Mouse (Mus musculus) hindbrain, embryonic 12.5 days (tissue): ENCODE measurements around the gene Gm20388. TPM values are rescaled to one million over a fixed set of nuclear protein-coding genes. Genes with fewer than 3 reads are reported as not detected.
A peak's percentile ranks its signal among the peaks of the same experiment; 100 is the strongest.

Experiments
- ATAC-seq: fragments of 200-750 bp; cut with Nextera tagmentation; 2 replicates; pipeline ENCODE4 v1.8.0; 2017; ENCODE audit warnings: moderate TSS enrichment; ENCODE audit not compliant: low FRiP score
- H3K27ac ChIP-seq: fragments of 300-500 bp; sonication (generic); 2 replicates; pipeline ENCODE4 v1.5.1; 2016; ENCODE audit warnings: mild to moderate bottlenecking
- H3K27me3 ChIP-seq: fragments of 300-500 bp; sonication (generic); 2 replicates; pipeline ENCODE4 v1.6.1; 2016; ENCODE audit warnings: mild to moderate bottlenecking
- H3K36me3 ChIP-seq: fragments of 300-500 bp; sonication (generic); 2 replicates; pipeline ENCODE4 v1.6.1; 2016; ENCODE audit warnings: mild to moderate bottlenecking
- H3K4me1 ChIP-seq: fragments of 300-500 bp; sonication (generic); 2 replicates; pipeline ENCODE4 v1.6.1; 2016
- H3K4me2 ChIP-seq: fragments of 300-500 bp; sonication (generic); replicated peaks from 2 replicates; pipeline ENCODE4 v1.6.1; 2016; ENCODE audit warnings: mild to moderate bottlenecking
- H3K4me3 ChIP-seq: fragments of 300-500 bp; sonication (generic); 2 replicates; pipeline ENCODE4 v1.5.1; 2016; ENCODE audit warnings: mild to moderate bottlenecking
- H3K9ac ChIP-seq: fragments of 300-500 bp; sonication (generic); 2 replicates; pipeline ENCODE4 v1.6.1; 2016; ENCODE audit warnings: mild to moderate bottlenecking, moderate library complexity
- H3K9me3 ChIP-seq: fragments of 300-500 bp; sonication (generic); replicated peaks from 2 replicates; pipeline ENCODE4 v1.6.1; 2016; ENCODE audit warnings: mild to moderate bottlenecking
- WGBS: fragments of 180-500 bp; shearing (Covaris S2); methylation state at CpG from one replicate; pipeline ENCODE4 v1.1.7; 2016; 5-methylcytosine and 5-hydroxymethylcytosine counted together
- polyA plus RNA-seq: library from polyadenylated mRNA; unstranded; fragments of >200 nt; fragmentation: Nextera tagmentation; extraction: Ambion mirVana; gene quantifications from 2 replicates; pipeline ENCODE4 v1.2.1, GENCODE M21; 2016

Gm20388 gene
- polyA plus RNA-seq, 1 experiment from 2014 or later: not detected

DNA sequence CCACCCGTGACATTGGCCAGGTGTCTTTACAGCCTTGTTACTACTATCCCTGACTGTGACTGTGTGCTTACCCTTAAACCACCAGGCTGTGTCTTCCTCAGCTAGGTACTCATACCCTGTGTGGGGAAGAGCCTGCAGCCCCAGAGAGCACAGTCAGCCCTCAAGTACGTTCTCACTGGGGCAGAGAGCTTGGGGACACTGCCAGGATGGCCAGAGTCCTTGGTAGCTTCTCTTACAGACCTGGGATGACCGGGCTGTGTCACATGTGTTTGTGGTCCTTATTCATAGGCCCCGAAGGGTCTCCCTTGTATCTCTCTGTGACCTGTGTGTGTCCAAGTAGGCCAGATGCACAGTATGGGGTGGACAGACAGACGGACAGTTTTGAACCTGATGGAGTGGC lies 350.0 kb downstream of the Gm20388 start:
- WGBS: 76% methylated on average over 5 of the region's 5 CpGs
- no peak for ATAC-seq
- Histone ChIP-seq H3K9me3 (no peaks in the 10 kb centered on the region), H3K9ac (0 out of 2 replicates have a peak overlapping the region, but pooled peaks have one; percentile 42), H3K27me3 (no peaks in the 10 kb centered on the region), H3K27ac (no peak overlapping the region), H3K36me3 (no peaks in the 10 kb centered on the region), H3K4me3 (no peak overlapping the region), H3K4me1 (peaks cover 56% of the 10 kb centered on the region), H3K4me2 (0 out of 2 replicates have a peak overlapping the region, but pooled peaks have one; percentile 11)

DNA sequence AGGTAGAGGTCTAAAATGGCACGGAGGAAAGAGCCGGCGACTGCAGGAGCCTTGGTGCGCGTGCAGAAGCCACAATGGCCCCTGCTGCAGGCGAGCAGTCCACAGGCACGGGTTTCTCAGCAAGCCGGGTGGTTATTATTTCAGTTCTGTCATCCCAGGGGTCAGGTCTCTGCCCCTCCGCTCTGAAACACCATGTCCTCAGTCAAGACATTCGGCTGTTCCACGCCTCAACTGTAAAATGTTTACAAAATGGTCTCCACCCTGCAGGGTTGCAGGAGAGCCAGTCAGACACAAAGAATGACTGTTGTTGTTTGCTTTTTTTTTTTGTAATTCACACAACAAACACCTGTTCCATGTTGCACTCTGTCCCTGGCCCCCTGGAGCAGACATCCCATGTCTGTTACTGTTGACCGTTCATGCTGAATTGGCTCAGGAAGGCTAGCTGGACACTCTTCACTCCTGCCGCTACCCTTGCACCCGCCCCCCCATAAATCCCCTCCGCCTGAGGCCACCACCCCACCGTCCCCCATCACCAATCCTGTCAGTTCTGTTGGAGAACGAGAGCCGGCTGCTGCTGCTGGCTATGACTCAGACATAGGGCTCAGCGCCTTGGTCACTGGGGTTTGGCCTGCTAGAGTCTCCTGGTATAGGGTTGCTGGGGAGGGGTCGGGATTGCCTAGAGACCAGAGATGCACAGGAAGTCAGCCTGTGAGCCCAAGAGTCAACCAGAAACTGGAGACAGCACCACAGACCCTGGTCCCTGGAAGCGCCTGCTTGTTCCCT lies 350.9 kb downstream of the Gm20388 start:
- H3K4me3 ChIP-seq: no peak overlapping the region
- 0 out of 2 replicates have a peak overlapping the region, but pooled peaks have one; percentile 11 for H3K4me2 ChIP-seq
- H3K9me3 ChIP-seq: no peaks in the 10 kb centered on the region
- H3K36me3 ChIP-seq: no peaks in the 10 kb centered on the region
- ATAC-seq: no peak
- H3K27me3 ChIP-seq: no peaks in the 10 kb centered on the region
- peak overlapping the region; percentile 42; the same call in 1 of the 2 replicates for H3K9ac ChIP-seq
- H3K4me1 ChIP-seq: peaks cover 61% of the 10 kb centered on the region
- H3K27ac ChIP-seq: 0 out of 2 replicates have a peak overlapping the region, but pooled peaks have one; percentile 30
- 33% methylated on average over 21 of the region's 21 CpGs for WGBS

DNA sequence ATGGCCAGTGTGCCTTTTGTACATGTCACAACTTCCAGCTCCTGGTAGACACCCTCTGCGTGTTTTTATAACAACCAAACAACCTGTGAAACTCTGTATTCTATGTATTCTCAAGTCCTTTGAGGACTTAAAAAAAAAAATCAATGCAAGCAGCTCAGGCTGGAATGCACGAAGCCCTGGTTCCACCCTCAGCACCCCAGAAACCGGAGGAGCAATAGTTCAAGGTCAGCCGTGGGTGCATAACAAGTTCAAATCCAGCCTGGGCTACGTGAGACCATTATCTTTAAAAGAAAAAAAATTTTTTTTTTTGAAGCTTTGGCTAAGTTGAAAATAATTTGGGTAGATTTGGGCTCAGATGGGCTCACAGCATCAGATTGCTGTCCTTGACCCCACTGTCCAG lies 353.2 kb downstream of the Gm20388 start:
- no peak overlapping the region for H3K27ac ChIP-seq
- peaks cover 78% of the 10 kb centered on the region for H3K4me1 ChIP-seq
- no peaks in the 10 kb centered on the region for H3K27me3 ChIP-seq
- H3K9ac ChIP-seq: no peak overlapping the region
- H3K9me3 ChIP-seq: no peaks in the 10 kb centered on the region
- no peak overlapping the region for H3K4me3 ChIP-seq
- no peaks in the 10 kb centered on the region for H3K36me3 ChIP-seq
- no peak overlapping the region for H3K4me2 ChIP-seq
- ATAC-seq: no peak
- 87% methylated on average over 5 of the region's 5 CpGs for WGBS

DNA sequence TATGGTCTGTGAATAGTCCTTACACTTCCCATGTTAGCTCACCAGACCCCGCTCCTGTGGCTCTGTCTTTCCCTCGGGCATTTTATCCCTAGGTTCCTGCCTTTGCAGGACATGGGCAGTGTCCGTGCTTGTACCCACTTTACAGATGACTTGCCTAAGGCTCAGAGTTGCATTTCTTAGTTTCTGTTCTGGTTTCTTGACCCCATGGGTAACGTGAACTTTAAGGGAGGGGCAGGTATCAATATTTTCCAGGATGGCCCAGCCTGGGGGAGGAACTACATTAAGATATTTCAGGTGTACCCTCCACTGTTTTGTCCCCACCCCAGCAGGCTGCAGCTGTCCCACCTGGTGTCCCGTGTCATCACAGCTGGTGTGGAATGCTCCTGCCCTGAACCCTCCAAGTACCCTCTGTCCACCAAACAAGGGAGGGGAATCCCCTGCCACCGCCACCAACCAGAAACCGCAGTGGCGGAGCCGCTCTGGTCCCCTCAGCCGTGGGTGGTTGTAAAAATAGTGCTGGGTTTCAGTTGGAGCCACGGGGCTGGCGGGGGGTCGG lies 353.8 kb downstream of the Gm20388 start:
- no peaks in the 10 kb centered on the region for H3K36me3 ChIP-seq
- no peaks in the 10 kb centered on the region for H3K27me3 ChIP-seq
- peaks cover 82% of the 10 kb centered on the region for H3K4me1 ChIP-seq
- peak overlapping the region; percentile 91 for H3K27ac ChIP-seq
- H3K4me2 ChIP-seq: peak overlapping the region; percentile 21
- H3K9ac ChIP-seq: peak overlapping the region; percentile 23; the same call in 1 of the 2 replicates
- no peaks in the 10 kb centered on the region for H3K9me3 ChIP-seq
- peak; percentile 12 for ATAC-seq
- WGBS: 25% methylated on average over 13 of the region's 13 CpGs
- H3K4me3 ChIP-seq: no peak overlapping the region

DNA sequence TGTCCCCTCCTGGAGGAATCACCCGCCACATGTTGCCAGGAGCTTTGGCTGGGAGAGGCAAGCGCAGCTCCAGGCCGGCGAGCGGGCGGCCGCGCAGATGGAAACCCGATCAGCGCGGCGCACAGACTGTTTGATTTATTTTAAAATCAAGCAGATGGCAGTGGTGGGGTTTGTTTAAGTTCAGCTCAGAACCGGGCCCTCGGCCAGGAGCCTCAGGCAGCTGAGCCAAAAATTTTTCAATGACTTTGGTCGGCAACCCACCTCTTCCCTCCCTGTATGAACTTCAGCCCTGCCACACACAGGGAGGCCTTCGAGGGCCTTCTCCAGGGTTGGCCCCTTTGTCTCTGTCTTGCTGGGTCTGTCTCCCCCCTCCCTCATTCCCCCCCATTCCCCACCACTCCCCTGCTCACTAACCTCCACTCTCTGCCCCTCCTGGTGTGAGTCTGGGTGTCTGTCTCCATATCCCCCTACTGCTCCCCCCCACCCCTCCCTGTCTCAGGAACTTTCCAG lies 354.4 kb downstream of the Gm20388 start:
- ATAC-seq: peak; percentile 64
- peak overlapping the region; percentile 21 for H3K4me2 ChIP-seq
- H3K36me3 ChIP-seq: no peaks in the 10 kb centered on the region
- no peaks in the 10 kb centered on the region for H3K27me3 ChIP-seq
- peaks cover 82% of the 10 kb centered on the region for H3K4me1 ChIP-seq
- WGBS: under 1% methylated on average over 16 of the region's 16 CpGs
- H3K4me3 ChIP-seq: no peak overlapping the region
- H3K27ac ChIP-seq: peak overlapping the region; percentile 91
- H3K9me3 ChIP-seq: no peaks in the 10 kb centered on the region
- peak overlapping the region; percentile 23; the same call in 1 of the 2 replicates for H3K9ac ChIP-seq

DNA sequence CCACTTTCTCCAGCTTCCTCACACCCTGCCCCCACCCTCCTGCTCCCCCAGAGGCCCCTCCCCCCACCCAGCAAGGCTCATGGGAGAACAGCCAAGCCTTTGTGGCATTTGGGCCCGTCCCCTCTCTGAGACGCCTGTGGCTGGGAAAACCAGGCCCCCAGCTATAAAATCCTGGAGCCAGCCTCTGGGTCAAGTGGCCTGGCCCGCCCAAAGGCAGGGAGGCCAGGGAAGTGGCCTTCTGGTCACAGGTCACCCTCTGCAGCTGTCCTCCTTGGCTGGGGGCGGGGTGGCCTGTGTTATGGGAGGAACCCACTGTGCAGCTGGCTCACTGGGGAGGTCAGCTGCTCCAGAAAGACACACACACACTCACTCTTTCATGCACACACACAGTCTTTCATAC lies 354.8 kb downstream of the Gm20388 start:
- no peaks in the 10 kb centered on the region for H3K36me3 ChIP-seq
- H3K4me1 ChIP-seq: peaks cover 82% of the 10 kb centered on the region
- 7% methylated on average over 4 of the region's 4 CpGs for WGBS
- H3K9ac ChIP-seq: no peak overlapping the region
- H3K9me3 ChIP-seq: no peaks in the 10 kb centered on the region
- H3K27ac ChIP-seq: peak overlapping the region; percentile 91
- H3K4me3 ChIP-seq: no peak overlapping the region
- ATAC-seq: peak; percentile 55
- H3K27me3 ChIP-seq: 0 out of 2 replicates have a peak, but pooled peaks cover 2% of the 10 kb centered on the region
- H3K4me2 ChIP-seq: peak overlapping the region; percentile 21; the same call in 1 of the 2 replicates

DNA sequence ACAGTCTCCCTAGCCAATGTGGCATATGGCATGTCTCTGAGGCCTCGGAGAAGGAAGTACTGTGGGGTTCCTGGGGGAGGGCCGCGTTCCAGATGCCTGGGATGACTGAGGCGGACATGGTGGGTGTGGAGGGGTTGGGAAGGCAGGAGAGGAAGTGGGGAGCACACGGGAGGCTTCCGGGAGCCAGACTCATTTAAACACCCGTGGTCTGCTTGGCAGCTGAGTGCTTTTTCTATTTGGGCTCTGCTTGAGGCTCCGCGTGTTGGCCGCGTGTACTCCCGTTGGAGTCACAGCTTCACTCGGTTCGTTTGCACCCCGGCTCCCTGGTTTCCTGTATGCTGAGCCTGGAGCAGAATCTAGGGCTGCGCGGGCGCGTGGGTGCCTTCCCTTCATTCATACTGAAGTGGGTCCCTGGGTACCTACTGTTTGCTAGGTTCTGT lies 357.9 kb downstream of the Gm20388 start:
- Histone ChIP-seq H3K4me2 (no peak overlapping the region), H3K9ac (0 out of 2 replicates have a peak overlapping the region, but pooled peaks have one; percentile 23), H3K27ac (peak overlapping the region; percentile 60; the same call in 1 of the 2 replicates), H3K9me3 (0 out of 2 replicates have a peak, but pooled peaks cover 3% of the 10 kb centered on the region), H3K27me3 (0 out of 2 replicates have a peak, but pooled peaks cover 4% of the 10 kb centered on the region), H3K4me1 (peaks cover 66% of the 10 kb centered on the region), H3K36me3 (no peaks in the 10 kb centered on the region), H3K4me3 (no peak overlapping the region)
- ATAC-seq: no peak
- 66% methylated on average over 17 of the region's 19 CpGs for WGBS

DNA sequence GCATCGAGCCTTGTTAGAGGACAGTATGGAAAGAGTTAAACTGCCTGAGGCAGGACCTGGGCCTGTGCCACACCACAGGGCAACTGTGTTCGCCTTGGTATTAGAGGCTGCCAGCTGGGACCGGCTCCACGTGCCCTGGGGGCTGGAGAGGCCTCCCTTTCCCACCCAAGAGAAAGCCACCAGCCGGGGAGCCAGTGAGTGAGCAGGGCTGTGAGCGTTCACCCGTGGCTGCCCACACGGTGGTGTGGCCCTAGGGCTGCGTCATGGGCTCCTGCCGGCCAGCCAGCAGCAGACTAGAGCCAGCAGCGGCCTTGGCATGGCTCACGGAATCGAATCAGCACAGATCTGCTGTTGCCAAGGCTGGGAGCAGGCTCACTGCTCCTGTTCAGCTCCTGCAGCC lies 359.8 kb downstream of the Gm20388 start:
- H3K36me3 ChIP-seq: no peaks in the 10 kb centered on the region
- H3K4me2 ChIP-seq: no peak overlapping the region
- H3K9me3 ChIP-seq: 0 out of 2 replicates have a peak, but pooled peaks cover 3% of the 10 kb centered on the region
- no peak overlapping the region for H3K27ac ChIP-seq
- peaks cover 59% of the 10 kb centered on the region for H3K4me1 ChIP-seq
- H3K9ac ChIP-seq: no peak overlapping the region
- no peak for ATAC-seq
- WGBS: 58% methylated on average over 13 of the region's 13 CpGs
- no peak overlapping the region for H3K4me3 ChIP-seq
- H3K27me3 ChIP-seq: 0 out of 2 replicates have a peak, but pooled peaks cover 4% of the 10 kb centered on the region

DNA sequence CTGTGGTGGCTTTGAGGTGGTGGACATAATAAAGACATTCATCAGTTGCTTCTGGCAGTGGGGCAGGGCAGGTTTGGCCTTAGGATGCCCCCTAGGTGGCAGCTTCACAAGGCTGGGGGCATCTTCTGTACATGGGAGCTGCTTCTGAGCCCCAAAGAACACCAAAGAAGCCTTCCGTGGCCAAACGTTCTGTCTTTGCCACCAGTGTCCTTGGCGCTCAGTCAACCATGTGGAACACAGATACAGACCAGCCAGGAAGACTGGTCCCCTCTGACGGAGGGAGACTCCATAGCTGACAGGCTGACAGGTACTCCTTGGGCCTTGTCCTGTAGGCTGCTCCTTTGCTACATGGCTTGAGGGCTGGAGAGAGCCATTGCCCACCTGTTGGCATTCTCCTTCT lies 362.8 kb downstream of the Gm20388 start:
- H3K9ac ChIP-seq: no peak overlapping the region
- H3K27me3 ChIP-seq: peaks cover 14% of the 10 kb centered on the region; the same call in 1 of the 2 replicates
- ATAC-seq: no peak
- 84% methylated on average over 4 of the region's 4 CpGs for WGBS
- no peak overlapping the region for H3K4me2 ChIP-seq
- H3K36me3 ChIP-seq: no peaks in the 10 kb centered on the region
- H3K9me3 ChIP-seq: 0 out of 2 replicates have a peak, but pooled peaks cover 3% of the 10 kb centered on the region
- H3K27ac ChIP-seq: no peak overlapping the region
- no peak overlapping the region for H3K4me3 ChIP-seq
- peaks cover 52% of the 10 kb centered on the region for H3K4me1 ChIP-seq

DNA sequence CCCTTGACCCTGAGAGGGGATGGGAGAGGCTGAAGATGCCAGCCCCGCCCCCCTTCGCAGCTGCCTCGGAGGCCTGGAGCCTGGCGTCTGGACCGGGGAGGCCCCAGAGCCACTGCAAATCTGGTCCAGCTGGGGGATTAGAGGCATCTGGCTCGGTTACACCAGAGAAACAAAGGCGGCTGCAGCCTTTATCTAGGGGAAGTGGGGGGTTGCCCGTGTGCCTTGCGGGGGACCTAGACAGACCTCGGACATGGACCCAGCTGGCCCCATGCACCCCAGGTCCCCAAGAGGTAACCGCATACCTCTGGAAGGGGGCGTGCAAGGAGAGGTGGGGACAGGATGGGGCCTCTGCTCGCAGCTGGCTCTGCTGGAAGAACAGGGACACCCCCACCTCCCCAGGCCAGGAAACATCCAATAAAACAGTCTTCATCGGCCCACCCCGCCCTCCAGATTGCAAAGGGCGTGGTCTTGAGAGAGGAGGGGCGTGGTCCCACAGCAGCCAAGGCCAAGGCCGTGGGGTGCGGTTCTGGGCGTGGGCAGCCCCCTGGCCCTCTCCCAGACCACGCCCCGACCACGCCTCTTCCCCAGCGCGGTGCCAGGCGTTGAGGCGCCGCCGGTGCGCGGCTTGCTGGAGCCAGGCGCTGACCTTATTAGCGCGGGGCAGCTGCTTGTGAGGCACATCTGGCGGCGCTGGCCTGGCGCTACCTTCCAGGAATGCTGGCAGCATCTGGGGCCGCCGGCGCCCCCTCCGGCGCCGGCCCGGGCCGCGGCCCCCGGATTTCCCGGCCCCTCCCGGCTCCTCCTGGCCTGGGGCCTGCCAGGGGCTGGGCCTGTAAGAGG lies 365.6 kb downstream of the Gm20388 start:
- Histone ChIP-seq H3K9me3 (0 out of 2 replicates have a peak, but pooled peaks cover 3% of the 10 kb centered on the region), H3K4me1 (peaks cover 53% of the 10 kb centered on the region), H3K27me3 (peaks cover 22% of the 10 kb centered on the region), H3K4me2 (peak overlapping the region; percentile 69), H3K4me3 (peak overlapping the region; percentile 31), H3K36me3 (no peaks in the 10 kb centered on the region), H3K27ac (peak overlapping the region; percentile 90), H3K9ac (peak overlapping the region; percentile 42)
- under 1% methylated on average over 45 of the region's 49 CpGs for WGBS
- ATAC-seq: peak; percentile 73

DNA sequence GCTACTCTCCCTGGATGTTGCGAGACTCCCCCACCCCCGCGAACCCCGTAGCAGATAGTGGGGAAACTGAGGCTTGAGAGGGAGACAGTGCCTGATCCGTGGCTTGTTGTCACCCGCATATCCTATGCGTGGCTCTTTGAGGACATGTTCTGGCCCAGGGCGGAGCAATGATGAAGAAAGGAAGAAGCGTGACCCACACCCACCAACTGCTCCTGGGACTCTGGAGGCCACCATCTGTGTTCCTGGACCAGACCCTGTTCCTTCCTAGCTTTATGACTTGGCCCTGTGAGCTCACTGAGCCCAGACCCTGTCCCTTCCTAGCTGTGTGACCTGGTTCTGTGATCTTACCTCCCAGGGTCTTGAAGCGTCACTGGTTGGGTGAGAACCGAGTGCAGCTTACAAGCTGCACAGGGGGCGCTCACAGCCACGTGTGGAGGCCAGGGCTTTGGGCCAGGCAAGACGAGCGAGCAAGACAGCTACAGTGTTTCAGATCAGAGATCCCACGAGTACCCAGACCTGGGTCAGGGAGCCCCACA lies 366.3 kb downstream of the Gm20388 start:
- H3K4me1 ChIP-seq: peaks cover 56% of the 10 kb centered on the region
- WGBS: 5% methylated on average over 16 of the region's 16 CpGs
- H3K27me3 ChIP-seq: peaks cover 22% of the 10 kb centered on the region
- 0 out of 2 replicates have a peak, but pooled peaks cover 3% of the 10 kb centered on the region for H3K9me3 ChIP-seq
- H3K4me2 ChIP-seq: peak overlapping the region; percentile 69
- peak overlapping the region; percentile 31 for H3K4me3 ChIP-seq
- H3K36me3 ChIP-seq: no peaks in the 10 kb centered on the region
- peak; percentile 30; the same call in 1 of the 2 replicates for ATAC-seq
- peak overlapping the region; percentile 90 for H3K27ac ChIP-seq
- peak overlapping the region; percentile 42 for H3K9ac ChIP-seq
